Mouse (Mus musculus): ENCODE data around the gene Hnrnpu. TPM values are rescaled to one million over a fixed set of nuclear protein-coding genes. Genes with fewer than 3 reads are reported as not detected.
"Not testable (repeated sequence)": the region's sequence is repeated elsewhere in the genome, so short reads cannot be mapped to it uniquely, and the experiment has no call there.

Gene Hnrnpu
- polyA plus RNA-seq, 1 experiment from 2014 or later = 178 TPM

DNA sequence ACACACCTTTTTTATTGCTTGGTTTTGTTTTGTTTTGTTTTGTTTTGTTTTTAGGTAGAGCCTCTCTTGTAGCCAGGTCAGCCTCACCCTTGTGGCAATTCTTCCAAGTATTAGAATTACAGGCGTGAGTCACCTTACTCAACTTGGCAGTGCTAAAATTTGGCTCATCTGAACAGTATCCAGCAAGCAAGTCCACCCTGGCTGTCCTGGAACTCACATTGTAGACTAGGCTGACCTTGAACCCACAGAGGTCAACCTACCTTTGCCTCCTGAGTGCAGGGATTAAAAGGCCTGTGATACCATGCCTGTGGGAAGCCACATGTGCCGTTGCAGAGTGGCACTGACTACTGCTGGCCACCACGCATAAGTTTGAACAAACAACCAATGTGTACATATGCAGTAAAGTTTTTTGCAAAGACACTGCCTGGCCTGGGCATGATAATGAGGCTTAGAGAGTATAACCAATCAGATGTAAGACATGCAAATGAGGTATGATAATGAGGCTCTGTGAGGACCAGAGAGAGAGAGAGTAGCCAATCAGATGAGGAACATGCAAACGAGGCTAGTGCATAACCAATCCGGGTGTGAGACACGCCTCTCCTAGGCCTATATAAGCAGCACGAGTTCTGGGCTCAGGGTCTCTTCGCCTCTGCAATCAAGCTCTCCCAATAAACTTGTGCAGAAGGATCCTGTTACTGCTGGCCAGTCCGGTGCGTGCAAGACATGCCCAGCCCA is 6.6 kb upstream of the Hnrnpu start:
- WGBS = 93% methylated on average over 10 of the region's 10 CpGs
- not testable (repeated sequence) for H3K27me3 ChIP-seq (ENCODE audit: control insufficient read depth, insufficient read depth, low read depth, low read length); H3K9me3 ChIP-seq (replicated peaks; ENCODE audit: control insufficient read depth, low read length, poor library complexity, severe bottlenecking); ATAC-seq; H3K9ac ChIP-seq (ENCODE audit: low read depth, low read length); H3K36me3 ChIP-seq (ENCODE audit: control insufficient read depth, insufficient read depth, low read length); H3K4me1 ChIP-seq (ENCODE audit: control insufficient read depth, insufficient read depth, low read length); H3K27ac ChIP-seq (ENCODE audit: low read length); H3K4me2 ChIP-seq (ENCODE audit: low read length); H3K4me3 ChIP-seq (ENCODE audit: low read depth, low read length)

DNA sequence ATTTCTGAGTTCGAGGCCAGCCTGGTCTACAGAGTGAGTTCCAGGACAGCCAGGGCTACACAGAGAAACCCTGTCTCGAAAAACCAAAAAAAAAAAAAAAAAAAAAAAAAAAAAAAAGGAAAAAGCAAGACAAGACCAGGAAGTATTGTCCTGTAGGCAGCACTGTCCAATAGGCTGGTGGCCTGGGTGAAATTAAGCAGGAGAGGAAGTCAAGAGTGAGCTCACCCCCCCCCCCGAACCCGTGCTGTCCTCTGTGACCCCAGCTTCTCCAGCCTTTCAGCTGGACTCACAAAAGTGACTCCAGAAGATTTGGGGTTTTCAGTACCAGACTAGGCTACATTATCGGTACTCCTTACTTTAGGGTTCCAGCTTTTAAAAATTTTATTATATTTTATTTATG is 5.0 kb upstream of the Hnrnpu start:
- WGBS = 85% methylated on average over 4 of the region's 5 CpGs
- Histone ChIP-seq H3K4me2 (ENCODE audit: low read length) (no peak overlapping the region), H3K9ac (ENCODE audit: low read depth, low read length) (no peak overlapping the region), H3K4me1 (ENCODE audit: control insufficient read depth, insufficient read depth, low read length) (peaks cover 3% of the 10 kb centered on the region; the same call in 1 of the 2 replicates), H3K9me3 (replicated peaks; ENCODE audit: control insufficient read depth, low read length, poor library complexity, severe bottlenecking) (no peaks in the 10 kb centered on the region), H3K27ac (ENCODE audit: low read length) (no peak overlapping the region), H3K36me3 (ENCODE audit: control insufficient read depth, insufficient read depth, low read length) (no peaks in the 10 kb centered on the region), H3K4me3 (ENCODE audit: low read depth, low read length) (no peak overlapping the region), H3K27me3 (ENCODE audit: control insufficient read depth, insufficient read depth, low read depth, low read length) (no peaks in the 10 kb centered on the region)
- ATAC-seq = no peak

DNA sequence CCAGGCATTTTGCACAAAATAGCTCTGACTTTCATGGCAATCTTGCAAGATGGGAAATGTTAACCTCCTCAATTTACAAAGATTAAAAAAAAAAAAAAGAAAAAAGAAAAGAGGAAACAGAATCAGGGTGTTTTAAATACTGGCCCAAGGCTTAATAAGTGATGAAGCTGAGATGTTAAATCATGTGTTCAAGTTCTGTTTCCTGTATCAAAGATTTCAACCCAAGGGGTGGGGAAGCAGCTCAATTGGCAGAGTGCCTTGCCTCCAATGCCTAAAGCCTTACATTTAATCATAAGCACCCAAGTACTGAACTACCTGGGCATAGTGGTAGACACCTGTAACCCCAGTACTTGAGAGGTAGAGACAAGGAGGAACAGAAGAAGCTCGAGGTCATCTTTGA is 4.5 kb upstream of the Hnrnpu start:
- Histone ChIP-seq H3K4me1 (ENCODE audit: control insufficient read depth, insufficient read depth, low read length) (peaks cover 3% of the 10 kb centered on the region; the same call in 1 of the 2 replicates), H3K27me3 (ENCODE audit: control insufficient read depth, insufficient read depth, low read depth, low read length) (no peaks in the 10 kb centered on the region), H3K9ac (ENCODE audit: low read depth, low read length) (no peak overlapping the region), H3K4me3 (ENCODE audit: low read depth, low read length) (no peak overlapping the region), H3K4me2 (ENCODE audit: low read length) (no peak overlapping the region), H3K27ac (ENCODE audit: low read length) (no peak overlapping the region), H3K36me3 (ENCODE audit: control insufficient read depth, insufficient read depth, low read length) (no peaks in the 10 kb centered on the region), H3K9me3 (replicated peaks; ENCODE audit: control insufficient read depth, low read length, poor library complexity, severe bottlenecking) (no peaks in the 10 kb centered on the region)
- 75% methylated on average over 1 of the region's 1 CpGs for WGBS
- no peak for ATAC-seq

DNA sequence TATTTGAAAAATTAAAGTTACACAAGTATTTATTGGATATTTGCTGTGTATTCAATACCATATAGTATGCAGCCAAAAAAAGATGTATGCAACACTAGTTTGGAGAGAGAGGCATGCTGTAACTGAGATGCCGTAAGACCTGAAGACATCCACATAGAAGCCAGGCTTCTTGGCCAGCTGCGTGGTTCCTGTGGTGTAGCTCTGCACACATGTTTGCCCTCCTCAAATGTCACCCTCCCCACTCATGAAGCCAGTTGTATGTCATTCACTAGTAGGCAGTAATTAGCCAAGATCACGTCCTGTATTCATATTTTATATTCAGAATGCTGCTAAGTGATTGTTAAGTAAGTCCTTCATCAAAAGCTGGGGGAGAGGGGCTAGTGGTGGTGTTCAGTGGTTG is 3.8 kb upstream of the Hnrnpu start:
- no peak for ATAC-seq

DNA sequence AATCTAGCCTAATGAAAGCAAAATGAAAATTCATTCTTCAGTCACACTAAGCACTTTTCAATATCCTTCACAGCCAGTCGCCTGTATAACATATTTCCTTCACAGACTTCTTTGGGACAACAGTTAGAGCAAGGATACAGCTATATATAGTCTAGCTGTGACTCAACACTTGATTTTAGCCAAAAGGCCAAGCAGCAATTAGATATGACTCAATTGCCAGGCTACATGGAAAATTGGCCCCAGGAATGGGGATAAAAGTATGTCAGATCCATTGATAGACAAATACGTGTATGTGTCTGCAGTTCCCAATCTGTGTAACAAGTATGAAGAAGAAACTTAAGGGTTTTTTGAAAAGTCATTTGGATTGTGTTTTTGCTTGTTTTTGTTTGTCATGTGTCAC is 2.6 kb upstream of the Hnrnpu start:
- Histone ChIP-seq H3K4me3 (ENCODE audit: low read depth, low read length) (no peak overlapping the region), H3K4me2 (ENCODE audit: low read length) (no peak overlapping the region), H3K27ac (ENCODE audit: low read length) (no peak overlapping the region), H3K9ac (ENCODE audit: low read depth, low read length) (no peak overlapping the region), H3K27me3 (ENCODE audit: control insufficient read depth, insufficient read depth, low read depth, low read length) (no peaks in the 10 kb centered on the region), H3K36me3 (ENCODE audit: control insufficient read depth, insufficient read depth, low read length) (no peaks in the 10 kb centered on the region), H3K4me1 (ENCODE audit: control insufficient read depth, insufficient read depth, low read length) (peaks cover 4% of the 10 kb centered on the region), H3K9me3 (replicated peaks; ENCODE audit: control insufficient read depth, low read length, poor library complexity, severe bottlenecking) (no peaks in the 10 kb centered on the region)
- no peak for ATAC-seq
- 90% methylated on average over 2 of the region's 2 CpGs for WGBS

More for the DNA sequence above, 3.8 kb upstream of the Hnrnpu start:
- no peaks in the 10 kb centered on the region for H3K9me3 ChIP-seq (replicated peaks; ENCODE audit: control insufficient read depth, low read length, poor library complexity, severe bottlenecking)
- H3K9ac ChIP-seq (ENCODE audit: low read depth, low read length) = no peak overlapping the region
- no peak overlapping the region for H3K4me2 ChIP-seq (ENCODE audit: low read length)
- WGBS = 86% methylated on average over 3 of the region's 3 CpGs
- H3K27me3 ChIP-seq (ENCODE audit: control insufficient read depth, insufficient read depth, low read depth, low read length) = no peaks in the 10 kb centered on the region
- no peak overlapping the region for H3K27ac ChIP-seq (ENCODE audit: low read length)
- no peak overlapping the region for H3K4me3 ChIP-seq (ENCODE audit: low read depth, low read length)
- H3K4me1 ChIP-seq (ENCODE audit: control insufficient read depth, insufficient read depth, low read length) = peaks cover 3% of the 10 kb centered on the region; the same call in 1 of the 2 replicates
- no peaks in the 10 kb centered on the region for H3K36me3 ChIP-seq (ENCODE audit: control insufficient read depth, insufficient read depth, low read length)

DNA sequence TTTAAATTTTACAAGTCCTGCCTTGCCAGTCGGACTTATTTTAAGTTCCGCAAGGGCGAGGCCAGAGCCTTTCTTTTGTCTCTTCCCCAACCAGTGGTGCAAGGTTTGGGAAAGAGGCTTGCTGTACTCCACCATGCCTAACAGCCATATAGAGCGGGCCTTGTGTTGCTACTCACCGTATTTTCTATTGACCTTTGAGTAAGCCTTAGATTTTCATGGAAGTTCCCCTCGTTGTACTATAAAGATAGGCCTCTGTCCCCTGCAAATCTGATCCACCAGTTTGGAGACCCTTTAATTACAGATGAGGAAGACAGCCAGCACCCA is 683 bp upstream of the Hnrnpu start:
- 3% methylated on average over 6 of the region's 6 CpGs for WGBS
- H3K4me3 ChIP-seq (ENCODE audit: low read depth, low read length) = peak overlapping the region; percentile 100
- H3K9me3 ChIP-seq (replicated peaks; ENCODE audit: control insufficient read depth, low read length, poor library complexity, severe bottlenecking) = no peaks in the 10 kb centered on the region
- peak overlapping the region; percentile 100 for H3K9ac ChIP-seq (ENCODE audit: low read depth, low read length)
- H3K27me3 ChIP-seq (ENCODE audit: control insufficient read depth, insufficient read depth, low read depth, low read length) = no peaks in the 10 kb centered on the region
- peaks cover 18% of the 10 kb centered on the region for H3K4me1 ChIP-seq (ENCODE audit: control insufficient read depth, insufficient read depth, low read length)
- H3K27ac ChIP-seq (ENCODE audit: low read length) = peak overlapping the region; percentile 99
- ATAC-seq = no peak
- peak overlapping the region; percentile 65 for H3K4me2 ChIP-seq (ENCODE audit: low read length)
- 0 out of 2 replicates have a peak, but pooled peaks cover 2% of the 10 kb centered on the region for H3K36me3 ChIP-seq (ENCODE audit: control insufficient read depth, insufficient read depth, low read length)

DNA sequence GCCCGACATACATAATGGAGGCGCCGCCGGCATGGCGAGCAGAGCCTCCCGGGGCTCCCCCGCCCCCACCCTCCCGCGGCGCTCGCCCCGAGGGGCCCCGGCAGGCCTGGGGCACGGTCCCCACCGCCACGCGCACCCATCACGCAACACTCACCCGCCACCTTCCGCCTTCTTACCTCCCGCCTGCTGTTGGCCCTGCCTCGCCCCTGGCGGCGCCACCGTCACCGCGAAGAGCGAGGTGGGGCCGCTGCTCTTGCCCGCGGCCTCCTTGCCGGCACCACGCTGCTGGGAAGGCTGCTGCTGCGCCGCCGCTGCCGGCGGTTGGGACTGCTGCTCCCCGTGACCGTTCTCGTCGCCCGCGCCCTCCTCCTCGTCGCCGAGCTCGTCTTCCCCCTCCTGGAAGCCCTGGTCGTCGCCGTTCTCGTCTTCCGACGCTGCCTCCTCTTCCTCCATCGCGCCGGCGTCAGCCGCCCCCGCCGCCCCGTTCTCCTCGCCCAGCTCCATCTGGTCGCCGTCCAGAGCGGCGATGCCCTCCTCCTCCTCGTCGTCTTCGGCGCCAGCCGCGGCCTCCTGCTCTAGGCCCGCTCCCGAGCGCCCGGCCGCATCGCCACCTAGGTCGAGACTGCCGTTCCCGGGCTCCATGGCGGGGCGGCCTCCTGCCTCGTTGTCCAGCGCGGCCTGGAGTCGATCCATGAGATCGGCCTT is 668 bp downstream of the Hnrnpu start:
- under 1% methylated on average over 72 of the region's 89 CpGs for WGBS
- Histone ChIP-seq H3K36me3 (ENCODE audit: control insufficient read depth, insufficient read depth, low read length) (peaks cover 14% of the 10 kb centered on the region), H3K9ac (ENCODE audit: low read depth, low read length) (peak overlapping the region; percentile 100), H3K9me3 (replicated peaks; ENCODE audit: control insufficient read depth, low read length, poor library complexity, severe bottlenecking) (no peaks in the 10 kb centered on the region), H3K27ac (ENCODE audit: low read length) (peak overlapping the region; percentile 99), H3K4me3 (ENCODE audit: low read depth, low read length) (peak overlapping the region; percentile 100), H3K4me2 (ENCODE audit: low read length) (peak overlapping the region; percentile 14; the same call in 1 of the 2 replicates), H3K4me1 (ENCODE audit: control insufficient read depth, insufficient read depth, low read length) (peaks cover 24% of the 10 kb centered on the region), H3K27me3 (ENCODE audit: control insufficient read depth, insufficient read depth, low read depth, low read length) (no peaks in the 10 kb centered on the region)
- ATAC-seq = peak; percentile 71

DNA sequence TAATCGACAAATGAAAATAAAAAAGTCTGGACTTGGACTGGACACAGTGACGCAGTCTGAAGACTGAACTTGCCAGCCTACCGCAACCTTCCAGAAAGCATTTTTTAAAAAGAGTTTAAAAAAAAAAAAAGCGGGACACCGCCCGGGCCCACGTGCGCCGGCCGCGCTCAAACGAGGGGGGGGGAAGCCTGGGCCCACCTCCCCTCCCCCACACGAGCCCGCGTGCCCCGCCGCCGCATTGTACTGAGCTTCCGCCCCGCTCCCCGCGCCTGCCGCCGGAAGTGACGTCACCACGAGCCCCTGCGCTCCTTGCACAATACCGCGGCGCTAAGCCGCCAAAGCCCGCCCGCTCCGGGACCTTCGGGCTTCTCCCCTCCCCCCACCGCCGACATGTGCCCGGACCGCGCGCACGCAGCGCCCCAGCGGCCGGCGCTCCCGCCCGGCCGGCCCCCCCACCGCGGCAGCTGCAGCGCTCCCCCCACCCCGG is 1.3 kb downstream of the Hnrnpu start:
- Histone ChIP-seq H3K27me3 (ENCODE audit: control insufficient read depth, insufficient read depth, low read depth, low read length) (no peaks in the 10 kb centered on the region), H3K9me3 (replicated peaks; ENCODE audit: control insufficient read depth, low read length, poor library complexity, severe bottlenecking) (no peaks in the 10 kb centered on the region), H3K4me2 (ENCODE audit: low read length) (peak overlapping the region; percentile 94), H3K9ac (ENCODE audit: low read depth, low read length) (peak overlapping the region; percentile 100), H3K27ac (ENCODE audit: low read length) (peak overlapping the region; percentile 99), H3K36me3 (ENCODE audit: control insufficient read depth, insufficient read depth, low read length) (peaks cover 19% of the 10 kb centered on the region), H3K4me3 (ENCODE audit: low read depth, low read length) (peak overlapping the region; percentile 100), H3K4me1 (ENCODE audit: control insufficient read depth, insufficient read depth, low read length) (peaks cover 24% of the 10 kb centered on the region)
- ATAC-seq = peak; percentile 92
- WGBS = under 1% methylated on average over 50 of the region's 53 CpGs

DNA sequence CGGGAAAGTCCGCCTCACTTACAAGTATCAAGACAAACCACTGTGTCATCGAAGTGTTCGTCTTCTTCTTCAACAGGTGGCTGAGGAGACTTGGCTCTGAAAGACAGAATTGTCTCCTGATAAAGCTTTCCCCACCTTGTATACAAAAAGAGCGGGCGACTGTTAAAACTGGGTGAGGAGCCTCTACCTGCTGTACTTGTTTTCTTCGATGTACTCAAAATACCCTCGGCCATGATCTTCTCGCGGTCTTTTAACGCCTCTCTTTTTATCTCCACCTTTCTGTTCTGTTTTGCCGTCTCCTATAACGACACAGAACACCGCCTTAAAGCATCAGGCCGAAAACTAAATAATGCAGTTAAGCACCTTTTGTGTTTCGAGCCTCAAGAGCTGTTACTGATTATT is 1.7 kb downstream of the Hnrnpu start:
- Histone ChIP-seq H3K36me3 (ENCODE audit: control insufficient read depth, insufficient read depth, low read length) (peaks cover 23% of the 10 kb centered on the region), H3K4me3 (ENCODE audit: low read depth, low read length) (peak overlapping the region; percentile 100), H3K27me3 (ENCODE audit: control insufficient read depth, insufficient read depth, low read depth, low read length) (no peaks in the 10 kb centered on the region), H3K9me3 (replicated peaks; ENCODE audit: control insufficient read depth, low read length, poor library complexity, severe bottlenecking) (no peaks in the 10 kb centered on the region), H3K4me1 (ENCODE audit: control insufficient read depth, insufficient read depth, low read length) (peaks cover 24% of the 10 kb centered on the region), H3K4me2 (ENCODE audit: low read length) (peak overlapping the region; percentile 94), H3K27ac (ENCODE audit: low read length) (no peak overlapping the region), H3K9ac (ENCODE audit: low read depth, low read length) (peak overlapping the region; percentile 100)
- no peak for ATAC-seq
- WGBS = under 1% methylated on average over 16 of the region's 16 CpGs

All from midbrain, embryonic 16.5 days (tissue).